Mouse (Mus musculus) midbrain, embryonic 12.5 days (tissue): Measurements from ENCODE around the gene Trmt1. TPM values are rescaled to one million over a fixed set of nuclear protein-coding genes. Genes with fewer than 3 reads are reported as not detected.
"Not testable (repeated sequence)": the region's sequence is repeated elsewhere in the genome, so short reads cannot be mapped to it uniquely, and the experiment has no call there.

Experiments used
- ATAC-seq: fragments of 200-750 bp; cut with Nextera tagmentation; 2 replicates; pipeline ENCODE4 v1.8.0; 2017; ENCODE audit warnings: low read depth, moderate TSS enrichment, moderate library complexity; ENCODE audit not compliant: low FRiP score
- H3K27ac ChIP-seq: fragments of 300-500 bp; sonication (generic); replicated peaks from 2 replicates; pipeline ENCODE4 v1.5.1; 2016; ENCODE audit warnings: mild to moderate bottlenecking
- H3K27me3 ChIP-seq: fragments of 300-500 bp; sonication (generic); 2 replicates; pipeline ENCODE4 v1.6.1; 2016; ENCODE audit warnings: mild to moderate bottlenecking
- H3K36me3 ChIP-seq: fragments of 300-500 bp; sonication (generic); 2 replicates; pipeline ENCODE4 v1.6.1; 2016
- H3K4me1 ChIP-seq: fragments of 300-500 bp; sonication (generic); 2 replicates; pipeline ENCODE4 v1.6.1; 2016
- H3K4me2 ChIP-seq: fragments of 300-500 bp; sonication (generic); replicated peaks from 2 replicates; pipeline ENCODE4 v1.6.1; 2016; ENCODE audit warnings: mild to moderate bottlenecking, moderate library complexity
- H3K4me3 ChIP-seq: fragments of 300-500 bp; sonication (generic); 2 replicates; pipeline ENCODE4 v1.5.1; 2016; ENCODE audit warnings: mild to moderate bottlenecking
- H3K9ac ChIP-seq: fragments of 300-500 bp; sonication (generic); replicated peaks from 2 replicates; pipeline ENCODE4 v1.6.1; 2016; ENCODE audit warnings: mild to moderate bottlenecking, moderate library complexity
- H3K9me3 ChIP-seq: fragments of 300-500 bp; sonication (generic); 2 replicates; pipeline ENCODE4 v1.6.1; 2016; ENCODE audit warnings: mild to moderate bottlenecking
- WGBS: fragments of 180-500 bp; shearing (Covaris S2); methylation state at CpG from one replicate; pipeline ENCODE4 v1.1.7; 2016; 5-methylcytosine and 5-hydroxymethylcytosine counted together
- polyA plus RNA-seq: library from polyadenylated mRNA; unstranded; fragments of >200 nt; fragmentation: Nextera tagmentation; extraction: Ambion mirVana; gene quantifications from 2 replicates; pipeline ENCODE4 v1.2.1, GENCODE M21; 2016

Gene Trmt1
- polyA plus RNA-seq, 1 experiment from 2014 or later = 58.8 TPM

DNA sequence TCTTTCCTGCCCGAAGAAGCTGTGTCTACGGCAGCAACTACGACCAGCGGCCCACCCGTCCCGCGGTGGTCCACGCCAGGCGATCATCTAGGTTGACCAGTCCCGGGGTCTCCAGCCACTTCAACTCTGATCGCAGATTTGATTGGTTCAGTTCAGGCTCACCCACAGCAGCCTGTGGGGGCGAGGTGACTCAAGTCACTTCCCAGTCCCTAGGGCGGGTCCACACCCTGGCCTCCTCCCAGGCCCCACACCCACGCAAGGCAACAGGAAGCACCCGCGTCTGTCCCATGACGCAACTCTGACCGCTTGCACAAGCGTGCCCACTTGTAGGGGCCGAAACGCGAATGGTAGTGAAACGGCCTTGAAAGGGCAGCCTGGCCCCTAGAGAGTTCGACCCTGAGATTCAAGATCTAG lies 24.6 kb upstream of the Trmt1 start:
- under 1% methylated on average over 24 of the region's 24 CpGs for WGBS
- Histone ChIP-seq H3K4me1 (peaks cover 58% of the 10 kb centered on the region), H3K4me2 (peak overlapping the region; percentile 96)

DNA sequence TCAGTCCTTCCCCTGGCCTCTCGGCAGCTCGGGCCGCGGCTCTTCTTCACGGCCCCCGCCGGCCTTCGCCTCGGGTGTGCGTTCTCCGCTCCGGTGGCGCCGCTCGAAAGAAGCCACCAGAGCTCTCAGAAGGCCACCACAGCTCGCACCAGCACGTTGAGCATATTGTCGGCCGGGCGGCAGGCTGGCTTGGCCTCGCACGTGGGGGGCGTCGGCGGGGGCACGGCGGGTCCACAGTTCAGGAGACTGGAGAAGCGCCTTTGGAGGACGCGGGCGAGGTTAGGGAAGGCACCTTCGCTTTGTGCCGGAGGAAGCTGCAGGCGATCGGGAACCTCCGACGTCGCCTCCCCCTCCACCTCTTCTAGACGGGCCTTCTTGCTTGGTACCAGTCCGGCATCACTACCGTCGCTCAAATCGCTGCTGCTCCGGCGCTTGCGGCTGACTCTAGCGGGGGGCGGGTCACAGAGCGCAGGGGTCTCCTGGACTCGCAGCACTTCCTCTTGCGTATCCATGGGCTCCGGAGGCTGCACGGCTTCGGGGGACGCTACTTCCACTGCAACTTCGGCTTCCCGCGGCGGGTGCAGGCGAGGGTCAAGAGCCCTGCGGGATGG lies 24.0 kb upstream of the Trmt1 start:
- Histone ChIP-seq H3K4me2 (peak overlapping the region; percentile 96), H3K27ac (peak overlapping the region; percentile 83), H3K9ac (peak overlapping the region; percentile 83), H3K36me3 (no peaks in the 10 kb centered on the region), H3K4me1 (peaks cover 52% of the 10 kb centered on the region), H3K4me3 (peak overlapping the region; percentile 71), H3K27me3 (peaks cover 6% of the 10 kb centered on the region; the same call in 1 of the 2 replicates), H3K9me3 (no peaks in the 10 kb centered on the region)
- peak; percentile 4; the same call in 1 of the 2 replicates for ATAC-seq
- under 1% methylated on average over 61 of the region's 61 CpGs for WGBS

More for the DNA sequence above, 24.6 kb upstream of the Trmt1 start:
- ATAC-seq = no peak
- H3K9me3 ChIP-seq = no peaks in the 10 kb centered on the region
- H3K36me3 ChIP-seq = no peaks in the 10 kb centered on the region
- peak overlapping the region; percentile 71 for H3K4me3 ChIP-seq
- peak overlapping the region; percentile 83 for H3K9ac ChIP-seq
- peak overlapping the region; percentile 83 for H3K27ac ChIP-seq
- peaks cover 6% of the 10 kb centered on the region; the same call in 1 of the 2 replicates for H3K27me3 ChIP-seq

DNA sequence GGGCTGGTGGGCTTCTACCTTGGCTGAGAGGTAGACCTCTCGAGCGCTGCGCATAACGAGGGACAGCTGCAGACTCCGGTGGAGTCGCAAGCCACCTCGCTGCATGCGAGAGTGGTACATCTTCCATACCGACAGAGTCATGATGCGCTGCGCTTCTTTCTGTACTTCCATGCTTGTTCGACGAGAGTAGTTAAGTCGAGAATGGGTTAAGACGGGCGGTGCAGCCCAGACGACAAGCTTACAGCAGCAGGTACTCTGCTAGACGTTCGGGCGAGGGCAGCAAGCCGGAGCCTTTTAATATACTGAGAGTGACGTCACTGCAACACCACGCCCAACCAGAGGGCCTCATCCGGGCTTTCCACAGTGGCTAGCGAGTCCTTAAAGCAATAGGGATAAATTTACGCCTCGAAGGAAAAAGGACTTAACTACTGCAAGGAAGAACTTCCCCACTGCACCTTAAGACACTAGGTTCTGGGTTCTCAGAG lies 23.5 kb upstream of the Trmt1 start, which contains the start of gene Ier2:
Ier2 (minus strand) TSS at position 272 of the 485 bp plus-strand sequence.
- peak within 1 kb of the TSS; percentile 96 for H3K4me2 ChIP-seq
- H3K9me3 ChIP-seq = no peaks in the 10 kb centered on the region
- ATAC-seq = peak; percentile 73
- WGBS = under 1% methylated on average over 27 of the region's 27 CpGs
- peaks cover 5% of the 10 kb centered on the region; the same call in 1 of the 2 replicates for H3K27me3 ChIP-seq
- peak within 1 kb of the TSS; percentile 93 for H3K27ac ChIP-seq
- H3K4me3 ChIP-seq = peak within 1 kb of the TSS; percentile 71
- H3K4me1 ChIP-seq = peaks cover 49% of the 10 kb centered on the region
- no peaks in the 10 kb centered on the region for H3K36me3 ChIP-seq
- peak within 1 kb of the TSS; percentile 83 for H3K9ac ChIP-seq

DNA sequence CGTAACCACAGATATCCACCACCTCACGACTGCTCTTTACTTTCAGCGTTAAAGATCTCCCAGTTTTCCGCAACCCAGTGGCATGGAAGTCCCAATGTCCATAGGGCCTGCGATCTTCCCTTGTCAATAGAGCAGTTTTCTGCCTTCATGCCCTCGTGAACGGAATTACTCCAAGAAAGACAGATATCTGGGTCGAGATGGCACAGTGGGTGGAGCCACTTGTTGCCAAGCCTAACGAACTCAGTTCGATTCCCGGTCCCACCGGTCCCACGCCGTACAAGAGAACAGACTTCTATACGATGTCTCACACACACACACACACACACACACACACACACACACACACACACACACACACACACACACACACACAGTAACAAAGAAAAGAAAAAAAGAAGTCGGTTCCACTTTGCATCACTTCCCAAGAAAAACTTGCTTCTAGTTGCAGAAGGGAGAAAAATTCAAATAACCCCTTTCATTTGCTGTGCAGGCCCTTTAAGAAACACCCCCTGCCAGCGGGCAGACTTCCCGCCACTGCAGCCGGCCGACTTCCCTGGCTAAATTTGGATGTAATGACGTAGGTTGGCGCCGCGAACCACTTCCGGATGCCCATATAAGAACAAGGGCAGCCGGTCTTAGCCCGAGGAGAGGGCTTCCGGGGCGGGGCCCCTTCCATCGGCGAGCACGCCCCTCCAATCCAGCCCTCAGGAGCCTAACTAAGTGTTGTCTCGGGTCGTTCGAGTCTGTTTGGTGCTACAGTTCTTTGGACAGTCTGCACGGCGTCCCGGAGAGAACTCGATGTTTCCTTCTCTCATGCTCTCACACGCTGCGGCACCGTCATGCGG lies 22.4 kb upstream of the Trmt1 start:
- H3K9ac ChIP-seq = peak overlapping the region; percentile 70
- 3% methylated on average over 43 of the region's 43 CpGs for WGBS
- no peaks in the 10 kb centered on the region for H3K9me3 ChIP-seq
- H3K27me3 ChIP-seq = no peaks in the 10 kb centered on the region
- peak overlapping the region; percentile 93 for H3K27ac ChIP-seq
- peaks cover 8% of the 10 kb centered on the region; the same call in 1 of the 2 replicates for H3K36me3 ChIP-seq
- peak overlapping the region; percentile 71 for H3K4me3 ChIP-seq
- H3K4me2 ChIP-seq = peak overlapping the region; percentile 96
- H3K4me1 ChIP-seq = peaks cover 47% of the 10 kb centered on the region
- peak; percentile 88 for ATAC-seq

DNA sequence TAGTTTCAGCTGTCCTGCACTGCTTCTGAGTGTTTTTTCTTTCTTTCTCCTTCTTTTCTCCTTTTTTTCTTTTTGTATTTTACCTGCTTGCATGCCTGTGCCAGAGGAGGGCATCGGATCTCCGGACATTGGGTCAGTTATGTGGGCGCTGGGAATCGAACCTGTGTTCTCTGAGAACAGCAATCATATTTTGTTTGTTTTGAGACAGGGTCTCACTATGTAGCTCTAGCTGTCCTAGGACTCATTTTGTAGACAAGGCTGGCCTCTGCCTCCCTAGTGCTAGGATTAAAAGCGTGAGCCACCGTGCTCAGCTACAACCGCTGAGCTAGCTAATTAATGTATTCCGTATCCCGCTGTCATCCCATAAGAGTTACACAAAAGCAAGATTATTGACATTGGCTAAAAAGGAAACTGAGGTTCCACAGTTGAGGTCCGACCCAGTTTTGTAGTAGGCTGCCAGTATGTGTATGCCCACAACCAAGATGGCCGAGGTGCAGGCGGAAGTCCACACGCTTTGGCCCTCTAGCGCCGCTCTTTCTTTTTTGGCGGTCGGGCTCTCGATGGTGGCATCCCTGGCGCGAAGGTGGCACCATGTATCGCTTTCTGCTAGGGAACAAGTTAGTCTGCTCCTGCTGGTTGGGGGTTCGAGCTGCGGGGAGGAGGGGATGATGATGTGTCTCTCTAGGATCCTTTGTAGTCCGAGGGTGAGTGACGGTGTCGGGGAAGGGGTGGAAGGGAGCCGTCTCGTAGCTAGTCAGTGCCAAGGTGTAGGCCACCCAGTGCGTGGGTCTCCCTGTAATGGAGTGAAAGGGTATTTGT lies 21.3 kb upstream of the Trmt1 start:
- H3K36me3 ChIP-seq = peaks cover 10% of the 10 kb centered on the region; the same call in 1 of the 2 replicates
- H3K4me2 ChIP-seq = peak overlapping the region; percentile 96
- no peaks in the 10 kb centered on the region for H3K9me3 ChIP-seq
- peak overlapping the region; percentile 71 for H3K4me3 ChIP-seq
- H3K27me3 ChIP-seq = no peaks in the 10 kb centered on the region
- ATAC-seq = peak; percentile 50
- under 1% methylated on average over 29 of the region's 29 CpGs for WGBS
- H3K27ac ChIP-seq = peak overlapping the region; percentile 93
- H3K9ac ChIP-seq = peak overlapping the region; percentile 70
- peaks cover 43% of the 10 kb centered on the region for H3K4me1 ChIP-seq

DNA sequence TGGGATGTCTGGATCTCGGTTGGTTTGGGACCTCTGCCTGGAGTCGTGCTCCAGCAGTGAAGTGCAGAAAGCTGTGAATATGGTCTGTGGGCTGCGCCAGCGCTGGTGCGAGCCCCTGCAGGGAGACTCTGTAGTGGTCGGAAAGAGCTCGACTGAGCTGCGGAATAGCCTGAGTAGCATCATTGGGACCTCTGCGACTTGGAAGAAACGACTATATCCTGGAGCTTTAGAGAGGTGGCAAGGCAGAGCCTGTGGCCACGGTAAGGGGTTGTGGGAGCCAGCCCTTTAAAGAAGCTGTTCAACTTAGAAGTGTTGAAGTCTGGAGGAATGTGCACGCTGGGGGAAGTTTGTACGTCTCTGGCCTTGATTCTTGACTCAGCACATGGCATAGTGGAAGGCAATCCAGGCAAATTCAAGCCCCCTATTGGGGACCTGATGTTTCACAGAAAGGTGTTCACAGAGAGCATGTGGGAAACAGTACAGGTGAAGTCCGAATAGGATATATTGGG lies 20.7 kb upstream of the Trmt1 start:
- H3K36me3 ChIP-seq = peaks cover 16% of the 10 kb centered on the region; the same call in 1 of the 2 replicates
- no peaks in the 10 kb centered on the region for H3K9me3 ChIP-seq
- H3K27me3 ChIP-seq = no peaks in the 10 kb centered on the region
- peak; percentile 10; the same call in 1 of the 2 replicates for ATAC-seq
- peak overlapping the region; percentile 96 for H3K4me2 ChIP-seq
- H3K9ac ChIP-seq = peak overlapping the region; percentile 70
- peak overlapping the region; percentile 93 for H3K27ac ChIP-seq
- H3K4me1 ChIP-seq = peaks cover 37% of the 10 kb centered on the region
- WGBS = 3% methylated on average over 14 of the region's 14 CpGs
- peak overlapping the region; percentile 71 for H3K4me3 ChIP-seq

DNA sequence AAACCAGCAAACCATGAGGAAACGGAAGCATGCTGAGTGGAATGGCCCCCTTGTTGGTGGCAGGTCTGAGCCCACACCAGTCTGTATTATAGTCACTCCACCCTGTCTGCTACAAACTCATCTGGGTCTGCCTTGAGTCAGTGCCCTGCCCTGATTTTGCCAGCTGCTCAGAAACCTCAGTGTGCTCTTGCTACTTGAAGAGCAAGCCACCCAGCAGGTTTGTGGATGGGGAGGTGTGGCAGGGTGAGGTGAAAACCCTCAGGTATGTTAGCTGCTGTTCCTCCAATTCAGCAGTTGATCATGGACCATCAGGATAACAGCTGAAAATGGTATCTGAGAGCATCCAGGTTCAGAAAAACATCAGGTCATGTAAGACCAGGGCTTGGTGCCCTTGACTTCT lies 18.0 kb upstream of the Trmt1 start:
- H3K36me3 ChIP-seq = peaks cover 39% of the 10 kb centered on the region
- no peak overlapping the region for H3K4me3 ChIP-seq

DNA sequence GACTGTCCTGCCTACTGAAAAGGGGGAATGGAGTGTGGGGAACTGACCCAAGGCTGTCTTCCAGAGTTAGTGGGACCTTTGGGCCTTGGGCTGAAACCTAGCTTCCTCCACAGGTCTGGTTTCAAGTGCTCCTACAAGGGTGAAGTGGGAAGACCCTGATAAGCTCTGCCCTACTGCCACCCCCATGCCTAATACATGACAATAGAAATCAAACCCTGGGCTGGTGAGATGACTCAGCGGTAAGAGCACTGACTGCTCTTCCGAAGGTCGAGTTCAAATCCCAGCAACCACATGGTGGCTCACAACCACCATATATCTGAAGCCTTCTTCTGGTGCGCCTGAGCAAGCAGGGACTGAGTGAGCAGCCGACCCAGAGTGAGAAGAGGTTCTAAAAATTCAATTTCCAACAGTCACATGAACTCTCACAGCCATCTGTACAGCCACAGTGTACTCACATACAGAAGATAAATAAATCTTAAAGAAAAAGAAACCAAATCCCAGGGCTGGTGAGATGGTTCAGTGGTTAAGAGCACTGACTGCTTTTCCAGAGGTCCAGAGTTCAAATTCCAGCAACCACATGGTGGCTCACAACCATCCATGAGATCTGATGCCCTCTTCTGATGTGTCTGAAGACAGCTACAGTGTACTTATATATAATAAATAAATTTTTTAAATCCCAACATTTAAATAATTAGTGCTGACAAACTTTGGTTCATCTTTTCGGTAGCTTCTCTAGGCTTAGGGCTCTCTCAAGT lies 17.2 kb upstream of the Trmt1 start:
- Histone ChIP-seq H3K9ac (no peak overlapping the region), H3K27ac (no peak overlapping the region), H3K4me3 (no peak overlapping the region), H3K27me3 (no peaks in the 10 kb centered on the region), H3K36me3 (peaks cover 48% of the 10 kb centered on the region), H3K9me3 (no peaks in the 10 kb centered on the region), H3K4me1 (peaks cover 10% of the 10 kb centered on the region), H3K4me2 (no peak overlapping the region)
- ATAC-seq = no peak
- 86% methylated on average over 6 of the region's 6 CpGs for WGBS

More for the DNA sequence above, 18.0 kb upstream of the Trmt1 start:
- Histone ChIP-seq H3K9me3 (no peaks in the 10 kb centered on the region), H3K27ac (no peak overlapping the region), H3K4me1 (peaks cover 16% of the 10 kb centered on the region), H3K9ac (no peak overlapping the region), H3K4me2 (no peak overlapping the region), H3K27me3 (no peaks in the 10 kb centered on the region)
- 69% methylated on average over 1 of the region's 1 CpGs for WGBS
- no peak for ATAC-seq

DNA sequence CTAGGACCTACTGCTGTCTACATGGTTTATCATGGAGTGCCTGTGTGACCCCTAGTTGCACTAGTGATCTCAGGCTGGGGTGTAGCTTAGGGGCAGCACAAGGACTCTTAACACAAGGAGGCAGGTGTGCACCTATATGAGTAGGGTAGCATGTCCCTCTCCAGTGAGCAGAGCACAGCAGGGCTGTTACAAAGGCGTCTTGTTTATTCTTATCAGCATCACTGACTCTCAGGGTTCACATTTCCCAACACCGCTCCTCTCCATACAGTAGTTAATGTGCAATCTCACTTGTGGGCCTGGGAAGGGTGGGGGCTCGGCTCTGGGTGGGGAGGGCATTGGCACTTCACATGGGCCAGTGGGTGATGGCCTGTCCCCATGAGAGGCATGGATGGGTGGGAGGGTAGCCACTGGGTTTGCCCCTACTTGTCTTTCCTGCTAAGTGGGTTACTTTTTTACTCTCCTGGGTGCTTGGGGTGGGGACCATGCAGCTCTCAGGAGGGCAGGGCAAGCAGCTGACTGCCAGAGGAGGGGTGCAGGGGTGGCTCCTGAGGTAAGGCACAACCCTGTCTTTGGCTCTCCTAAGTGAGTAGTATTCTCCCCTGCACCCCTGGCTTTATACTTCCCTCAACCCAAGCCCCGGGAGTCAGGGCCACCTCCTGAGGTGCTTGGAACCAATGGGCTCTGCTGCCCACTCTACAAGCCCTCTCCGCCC lies 15.7 kb upstream of the Trmt1 start:
- not testable (repeated sequence) for H3K27me3 ChIP-seq, H3K4me3 ChIP-seq, H3K9ac ChIP-seq, ATAC-seq, H3K27ac ChIP-seq, H3K9me3 ChIP-seq, H3K4me2 ChIP-seq, H3K4me1 ChIP-seq
- peaks cover 62% of the 10 kb centered on the region for H3K36me3 ChIP-seq
- 92% methylated on average over 5 of the region's 5 CpGs for WGBS

DNA sequence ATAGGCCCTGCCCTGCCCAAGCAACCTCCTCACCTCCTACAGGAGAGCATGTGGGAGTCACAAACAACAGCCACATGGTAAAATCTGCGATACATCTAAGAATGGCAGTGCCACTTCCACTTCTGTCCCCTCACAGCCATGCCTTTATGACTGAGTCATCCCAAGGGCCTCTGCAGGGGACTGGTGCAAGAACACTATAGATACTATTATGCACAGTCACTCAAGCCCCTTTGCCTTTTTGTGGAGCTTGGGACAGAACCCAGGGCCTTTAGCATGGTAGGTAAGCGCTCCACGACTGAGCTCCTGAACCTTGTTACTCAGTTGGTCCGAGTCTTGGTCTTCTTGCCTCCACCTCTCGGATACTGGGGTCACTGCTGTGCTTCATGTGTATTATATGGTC lies 8.8 kb upstream of the Trmt1 start:
- Histone ChIP-seq H3K27me3 (no peaks in the 10 kb centered on the region), H3K4me1 (no peaks in the 10 kb centered on the region), H3K9me3 (no peaks in the 10 kb centered on the region), H3K4me2 (no peak overlapping the region), H3K9ac (no peak overlapping the region), H3K4me3 (no peak overlapping the region), H3K36me3 (peaks cover 48% of the 10 kb centered on the region), H3K27ac (no peak overlapping the region)
- no peak for ATAC-seq
- WGBS = 94% methylated on average over 5 of the region's 5 CpGs
